Mouse (Mus musculus): ENCODE results near the gene Zfpm1. TPM values are rescaled to one million over a fixed set of nuclear protein-coding genes. Genes with fewer than 3 reads are reported as not detected.
A peak's percentile ranks its signal among the peaks of the same experiment; 100 is the strongest.

Gene Zfpm1
- total RNA-seq, 2 experiments from 2014 or later = 43.7 to 52.2 TPM

GRCm38 (mm10) chr8:122345181-122346095 is 63.5 kb downstream of the Zfpm1 start:
- no peak for DNase-seq (ENCODE audit: low spot score in 2 of 2)

DNA sequence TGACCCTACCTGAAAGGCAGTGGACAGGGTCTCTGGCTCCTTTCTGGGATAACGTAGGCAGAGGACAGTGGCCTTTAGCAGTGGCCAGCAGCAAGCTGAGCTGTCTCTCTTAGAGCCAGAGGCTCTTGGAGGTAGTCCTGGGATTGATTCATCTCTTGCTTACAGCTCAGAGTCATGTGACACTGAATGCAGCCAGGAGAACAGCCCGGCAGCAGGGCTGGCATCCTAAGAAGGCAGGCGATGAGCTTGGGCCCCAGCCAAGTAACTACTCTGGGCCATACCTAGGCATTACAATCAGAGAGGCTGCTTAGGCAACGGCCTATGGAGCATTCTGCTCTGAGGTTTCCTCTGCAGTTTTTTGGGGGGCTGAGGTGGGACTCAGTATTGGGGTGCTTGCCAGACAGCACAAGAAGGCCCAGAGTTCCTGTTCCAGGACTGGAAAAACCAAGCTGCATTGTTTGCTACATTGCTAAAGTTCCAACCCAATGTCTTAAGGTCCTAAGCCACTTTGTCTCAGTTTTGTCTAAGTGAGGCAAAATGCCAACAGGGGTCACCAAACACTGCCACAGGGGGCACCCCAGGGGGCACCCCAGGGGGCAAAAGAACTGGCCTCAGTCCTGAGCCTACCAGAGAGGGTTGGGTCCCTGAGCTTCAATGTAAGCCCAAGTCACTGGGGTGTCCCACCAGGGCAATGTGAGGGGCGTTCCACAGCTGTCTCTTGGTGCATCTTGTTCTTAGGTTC is 66.0 kb downstream of the Zfpm1 start:
- peak; percentile 66 to 84 for DNase-seq (ENCODE audit: low spot score in 2 of 2)

DNA sequence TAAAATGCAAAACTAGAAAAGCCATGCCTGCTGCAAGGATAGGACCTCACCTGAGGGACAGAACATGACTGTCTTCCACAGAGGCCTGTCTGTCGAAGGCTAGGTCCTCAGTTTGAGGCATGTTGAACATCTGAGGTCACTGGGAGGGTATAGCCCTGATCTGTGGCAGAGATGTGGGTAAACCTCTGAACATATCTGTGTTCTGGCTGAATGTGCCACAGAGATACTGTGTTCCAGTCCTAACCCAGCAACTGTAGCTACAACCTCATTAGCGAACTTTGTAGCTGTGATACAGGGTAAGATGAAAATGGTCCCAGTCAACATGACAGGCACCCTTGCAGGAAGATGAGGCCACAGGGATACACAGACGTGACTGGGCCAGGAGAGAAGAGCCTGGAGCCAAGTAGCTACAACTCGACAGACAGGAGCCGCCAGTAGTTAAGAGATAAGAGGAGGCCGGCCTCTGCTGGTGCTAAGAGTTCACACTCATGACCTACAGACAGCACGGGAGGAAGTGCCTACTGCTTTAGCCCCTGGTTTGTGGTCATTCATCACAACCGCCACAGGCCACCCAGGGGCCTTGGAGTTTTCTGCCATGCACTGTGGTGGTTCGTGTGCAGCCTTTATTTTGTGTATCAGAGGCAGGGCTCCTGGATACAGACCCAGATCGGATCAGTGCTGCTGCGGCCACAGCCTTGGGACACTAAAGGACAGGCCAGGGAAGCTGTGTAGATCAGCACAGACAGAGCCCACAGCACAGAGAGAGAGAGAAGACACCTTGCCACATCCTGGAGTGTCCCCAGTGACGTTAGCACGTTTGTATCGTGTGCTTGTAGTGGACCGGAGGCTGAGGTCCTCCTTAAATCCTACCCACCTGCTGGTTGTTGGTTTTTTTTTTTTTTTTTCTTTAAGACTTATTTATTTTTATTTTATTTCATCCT is 67.7 kb downstream of the Zfpm1 start:
- DNase-seq (ENCODE audit: low spot score in 2 of 2) = no peak

- no peak for DNase-seq (ENCODE audit: low spot score in 2 of 2)
Measured at GRCm38 (mm10) chr8:122350309-122351089, 68.6 kb downstream of the Zfpm1 start.

DNA sequence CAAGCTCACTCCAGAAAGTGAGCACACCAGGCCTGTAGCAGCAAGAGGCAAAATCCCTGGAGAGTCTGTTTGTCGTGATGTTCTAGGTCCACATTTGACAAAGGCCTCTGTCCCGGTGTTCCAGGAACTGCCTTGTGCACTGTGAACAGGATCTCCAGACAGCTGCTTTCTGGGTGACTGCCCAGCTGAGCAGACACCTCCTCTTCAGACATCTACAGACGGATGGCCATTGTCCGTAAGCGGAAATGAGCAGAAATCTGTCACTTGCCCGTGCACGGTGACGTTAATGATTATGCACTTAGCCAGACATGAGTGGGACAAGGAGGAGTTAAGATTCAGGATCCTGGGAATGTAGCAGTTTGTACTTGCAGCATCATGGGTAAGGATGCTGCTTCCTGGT is 72.2 kb downstream of the Zfpm1 start:
- no peak for DNase-seq (ENCODE audit: low spot score in 2 of 2)

DNA sequence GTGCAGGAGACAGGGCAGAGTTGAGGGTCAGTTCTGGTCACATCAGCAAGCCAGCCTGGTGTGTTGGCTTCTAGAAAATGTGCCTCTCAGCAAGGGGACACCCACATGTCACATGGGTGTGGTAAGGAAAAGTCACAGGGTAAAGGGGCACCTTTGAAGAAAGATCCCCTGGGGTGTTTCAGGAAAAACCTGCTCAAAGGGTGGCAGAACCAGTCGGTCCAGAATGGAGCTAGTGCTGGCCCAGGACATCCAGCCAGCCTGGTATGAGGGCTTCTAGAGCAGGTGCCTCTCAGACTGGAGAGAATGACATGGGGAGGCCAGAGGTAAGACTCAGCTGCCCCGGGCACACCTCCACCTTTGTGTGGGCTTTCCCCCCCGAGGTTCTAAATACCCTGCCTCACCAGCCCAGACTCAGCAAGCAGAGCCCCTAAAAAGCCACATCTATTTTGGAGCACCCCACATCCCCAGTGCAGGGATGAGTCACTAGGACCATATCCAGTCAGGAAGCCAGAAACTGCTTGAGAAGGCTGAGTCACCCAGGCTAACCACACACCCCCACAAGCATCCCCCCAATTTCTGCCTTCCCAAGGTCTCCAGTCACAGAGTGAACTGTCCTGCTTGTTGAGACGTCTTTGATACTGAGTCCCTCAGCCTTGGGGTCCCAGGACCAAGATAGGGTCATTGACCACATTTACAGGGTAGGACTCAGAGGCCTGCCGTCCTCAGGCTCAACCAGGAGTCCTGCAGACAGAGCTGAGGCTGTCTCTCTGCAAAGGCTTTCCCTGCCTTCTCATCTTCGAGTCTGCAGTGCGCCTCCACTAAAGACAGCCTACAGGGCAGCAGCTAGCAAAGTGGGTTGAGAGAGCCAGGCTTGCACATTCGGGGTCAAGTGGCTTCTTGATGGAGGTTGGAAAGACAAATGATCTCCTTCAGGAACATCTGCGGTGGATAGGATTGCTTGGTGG is 74.0 kb downstream of the Zfpm1 start:
- DNase-seq (ENCODE audit: low spot score in 2 of 2) = peak in 1 of 2 experiments; percentile 63

- DNase-seq (ENCODE audit: low spot score in 2 of 2) = no peak
Measured at GRCm38 (mm10) chr8:122357202-122357601, 75.3 kb downstream of the Zfpm1 start.

- no peak for DNase-seq (ENCODE audit: low spot score in 2 of 2)
Measured at GRCm38 (mm10) chr8:122357641-122358040, 75.7 kb downstream of the Zfpm1 start.

DNA sequence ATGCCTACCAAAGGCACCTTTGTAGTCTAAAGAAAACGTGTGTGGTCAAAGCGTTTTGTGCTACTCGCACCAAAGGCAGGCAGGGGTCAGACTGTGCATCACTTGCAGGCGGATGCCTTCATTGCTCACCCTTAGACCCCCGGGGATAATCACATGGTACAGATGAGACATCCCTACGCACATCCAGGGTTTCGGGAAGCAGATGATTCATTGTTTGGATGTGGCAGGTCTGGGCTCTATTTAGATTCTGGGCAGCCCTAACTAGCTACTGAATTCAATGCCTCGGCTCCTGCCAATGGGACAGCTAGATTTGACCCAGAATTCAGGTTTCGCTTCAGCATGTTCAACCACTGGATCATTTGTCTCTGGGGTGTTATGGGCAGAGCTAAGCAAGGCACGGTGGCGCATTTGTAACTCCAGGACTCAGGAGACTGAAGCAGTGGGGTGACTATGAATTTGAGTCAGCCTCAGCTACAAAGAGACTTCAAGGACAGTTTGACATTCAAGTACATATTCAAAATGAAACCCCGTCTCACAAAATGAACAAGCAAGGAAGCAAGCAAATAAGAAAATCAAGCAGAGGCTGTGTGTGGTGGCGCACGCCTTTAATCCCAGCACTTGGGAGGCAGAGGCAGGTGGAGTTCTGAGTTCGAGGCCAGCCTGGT is 77.3 kb downstream of the Zfpm1 start:
- no peak for DNase-seq (ENCODE audit: low spot score in 2 of 2)

GRCm38 (mm10) chr8:122360696-122361416 is 78.9 kb downstream of the Zfpm1 start, which contains the start of gene Trhr2:
Gene Trhr2 (minus strand): TSS chr8:122360746.
- no peak for DNase-seq (ENCODE audit: low spot score in 2 of 2)

DNA sequence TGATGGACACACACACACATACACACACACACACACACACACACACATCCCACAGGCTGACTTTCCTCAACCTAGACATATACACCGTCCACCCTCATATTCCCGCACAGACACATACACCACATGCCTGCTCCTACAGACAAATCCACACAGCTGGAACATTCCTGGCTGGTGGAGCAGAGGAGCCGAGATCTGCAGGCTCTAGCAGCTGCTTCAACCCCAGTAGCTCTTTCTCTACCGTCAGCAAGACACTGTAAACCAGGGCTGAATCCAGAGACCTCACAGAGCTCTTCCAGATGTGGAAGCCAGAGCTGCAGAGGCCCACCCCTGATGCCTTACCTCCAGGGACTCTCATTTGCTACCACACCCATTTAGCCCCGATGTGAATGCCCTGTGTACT is 80.3 kb downstream of the Zfpm1 start:
- no peak for DNase-seq (ENCODE audit: low spot score in 2 of 2)

DNA sequence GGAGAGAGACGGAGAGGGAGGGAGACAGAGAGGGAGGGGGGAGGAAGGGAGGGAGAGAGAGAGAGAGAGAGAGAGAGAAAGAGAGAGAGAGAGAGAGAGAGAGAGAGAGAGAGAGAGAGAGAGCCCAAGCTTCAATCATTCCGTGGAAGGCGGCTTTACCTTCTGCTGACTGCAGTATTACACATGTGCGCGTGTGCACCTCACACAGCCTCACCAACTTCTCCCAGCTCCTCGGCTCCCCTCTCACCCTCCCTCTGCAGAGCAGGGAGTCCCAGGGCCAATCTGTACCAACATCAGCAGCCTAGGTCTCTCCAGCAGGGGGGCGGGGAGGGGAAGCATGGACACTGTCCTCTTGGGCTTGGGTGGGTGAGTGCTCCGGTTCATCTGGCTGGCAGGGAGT is 81.0 kb downstream of the Zfpm1 start:
- no peak for DNase-seq (ENCODE audit: low spot score in 2 of 2)

DNA sequence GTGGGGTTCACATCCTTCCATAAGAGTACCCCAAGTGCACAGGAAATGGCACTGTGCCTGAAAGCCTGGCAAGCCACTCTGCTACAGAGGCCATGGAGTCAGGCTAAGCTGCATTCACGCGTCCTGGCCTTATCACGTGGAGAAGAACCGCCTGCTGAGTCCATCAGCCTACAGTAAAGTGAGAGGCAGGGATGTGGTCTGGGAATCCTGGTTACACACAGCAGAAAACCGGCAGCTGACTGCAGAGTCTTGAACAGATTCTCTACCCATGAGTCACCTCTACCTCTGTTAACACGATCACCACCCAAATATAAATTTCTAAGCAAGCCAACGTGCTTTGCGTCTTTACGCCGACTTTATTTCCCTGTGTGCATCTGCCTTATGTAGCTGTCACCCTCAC is 86.6 kb downstream of the Zfpm1 start:
- DNase-seq (ENCODE audit: low spot score in 2 of 2) = no peak

GRCm38 (mm10) chr8:122369665-122370064 is 87.7 kb downstream of the Zfpm1 start:
- DNase-seq (ENCODE audit: low spot score in 2 of 2) = peak; percentile 16 to 63

GRCm38 (mm10) chr8:122371706-122372105 is 89.8 kb downstream of the Zfpm1 start:
- no peak for DNase-seq (ENCODE audit: low spot score in 2 of 2)

- no peak for DNase-seq (ENCODE audit: low spot score in 2 of 2)
Measured at GRCm38 (mm10) chr8:122375320-122375719, 93.4 kb downstream of the Zfpm1 start.

GRCm38 (mm10) chr8:122375751-122376364 is 93.9 kb downstream of the Zfpm1 start:
- no peak for DNase-seq (ENCODE audit: low spot score in 2 of 2)
